Mouse (Mus musculus) forebrain, embryonic 14.5 days (tissue): Measurements from ENCODE around the gene Cdh1. TPM values are rescaled to one million over a fixed set of nuclear protein-coding genes. Genes with fewer than 3 reads are reported as not detected.

Source experiments
- ATAC-seq: fragments of 200-750 bp; cut with Nextera tagmentation; 2 replicates; pipeline ENCODE4 v1.8.0; 2017; ENCODE audit warnings: mild to moderate bottlenecking, moderate library complexity
- DNase-seq: peaks from one replicate; pipeline ENCODE4 v3.0.0-alpha.2; 2015; ENCODE audit warnings: low spot score
- H3K27ac ChIP-seq: fragments of 300-500 bp; sonication (generic); 2 replicates; pipeline ENCODE4 v1.5.1; 2014; ENCODE audit warnings: low read depth, mild to moderate bottlenecking, control low read depth, low read length, moderate library complexity
- H3K27me3 ChIP-seq: fragments of 300-500 bp; sonication (generic); replicated peaks from 2 replicates; pipeline ENCODE4 v1.6.1; 2014; ENCODE audit warnings: low read length, control low read depth, mixed read lengths; ENCODE audit not compliant: control insufficient read depth, insufficient read depth
- H3K36me3 ChIP-seq: fragments of 300-500 bp; sonication (generic); 2 replicates; pipeline ENCODE4 v1.6.1; 2014; ENCODE audit warnings: low read length, control low read depth; ENCODE audit not compliant: control insufficient read depth, insufficient read depth
- H3K4me1 ChIP-seq: fragments of 300-500 bp; sonication (generic); 2 replicates; pipeline ENCODE4 v1.6.1; 2014; ENCODE audit warnings: antibody characterized with exemption, low read length, control low read depth; ENCODE audit not compliant: control insufficient read depth, insufficient read depth
- H3K4me2 ChIP-seq: fragments of 300-500 bp; sonication (generic); 2 replicates; pipeline ENCODE4 v1.6.1; 2014; ENCODE audit warnings: mild to moderate bottlenecking, control low read depth, low read length
- H3K4me3 ChIP-seq: fragments of 300-500 bp; sonication (generic); 2 replicates; pipeline ENCODE4 v1.5.1; 2014; ENCODE audit warnings: low read depth, low read length, control low read depth
- H3K9ac ChIP-seq: fragments of 300-500 bp; sonication (generic); 2 replicates; pipeline ENCODE4 v1.6.1; 2014; ENCODE audit warnings: mild to moderate bottlenecking, low read length, control low read depth, moderate library complexity
- H3K9me3 ChIP-seq: fragments of 300-500 bp; sonication (generic); replicated peaks from 2 replicates; pipeline ENCODE4 v1.6.1; 2016; ENCODE audit warnings: low read length, control low read depth, mixed read lengths; ENCODE audit not compliant: control insufficient read depth
- WGBS: fragments of 180-500 bp; shearing (Covaris S2); extraction: QIAGEN DNeasy Blood & Tissue Kit; methylation state at CpG from one replicate; pipeline ENCODE4 v1.1.7; 2014; 5-methylcytosine and 5-hydroxymethylcytosine counted together
- polyA plus RNA-seq: library from polyadenylated mRNA; unstranded; fragments of >200 nt; fragmentation: Nextera tagmentation; extraction: Ambion mirVana; gene quantifications from 2 replicates; pipeline ENCODE4 v1.2.1, GENCODE M21; 2014

Gene Cdh1
- polyA plus RNA-seq, 1 experiment from 2014 or later, result 1.9 TPM

GRCm38 (mm10) chr8:106623954-106624353 lies 20.8 kb downstream of the Cdh1 start:
- H3K4me1 ChIP-seq, result no peaks in the 10 kb centered on the region
- no peak for ATAC-seq
- H3K4me3 ChIP-seq, result no peak overlapping the region

GRCm38 (mm10) chr8:106624743-106625142 lies 21.6 kb downstream of the Cdh1 start:
- Histone ChIP-seq H3K9ac (no peak overlapping the region), H3K4me3 (no peak overlapping the region), H3K27me3 (no peaks in the 10 kb centered on the region), H3K36me3 (no peaks in the 10 kb centered on the region), H3K4me2 (no peak overlapping the region), H3K27ac (no peak overlapping the region), H3K9me3 (no peaks in the 10 kb centered on the region), H3K4me1 (no peaks in the 10 kb centered on the region)
- 87% methylated on average over 3 of the region's 3 CpGs for WGBS
- ATAC-seq (no peak), DNase-seq (no peak)

More at GRCm38 (mm10) chr8:106623954-106624353, 20.8 kb downstream of the Cdh1 start:
- H3K36me3 ChIP-seq, result no peaks in the 10 kb centered on the region
- no peaks in the 10 kb centered on the region for H3K9me3 ChIP-seq
- no peaks in the 10 kb centered on the region for H3K27me3 ChIP-seq
- DNase-seq, result no peak
- no peak overlapping the region for H3K4me2 ChIP-seq
- H3K27ac ChIP-seq, result no peak overlapping the region
- no peak overlapping the region for H3K9ac ChIP-seq

GRCm38 (mm10) chr8:106626096-106626865 lies 23.1 kb downstream of the Cdh1 start:
- Histone ChIP-seq H3K9me3 (no peaks in the 10 kb centered on the region), H3K4me3 (no peak overlapping the region), H3K4me1 (no peaks in the 10 kb centered on the region), H3K9ac (no peak overlapping the region), H3K27me3 (no peaks in the 10 kb centered on the region), H3K4me2 (no peak overlapping the region), H3K36me3 (no peaks in the 10 kb centered on the region), H3K27ac (no peak overlapping the region)
- WGBS, result 71% methylated on average over 9 of the region's 9 CpGs
- ATAC-seq, result no peak
- DNase-seq, result no peak

GRCm38 (mm10) chr8:106628291-106628964 lies 25.3 kb downstream of the Cdh1 start:
- ATAC-seq (no peak), DNase-seq (no peak)
- Histone ChIP-seq H3K27ac (no peak overlapping the region), H3K27me3 (no peaks in the 10 kb centered on the region), H3K4me2 (no peak overlapping the region), H3K4me3 (no peak overlapping the region), H3K9ac (no peak overlapping the region), H3K36me3 (no peaks in the 10 kb centered on the region), H3K4me1 (no peaks in the 10 kb centered on the region), H3K9me3 (no peaks in the 10 kb centered on the region)
- 86% methylated on average over 11 of the region's 11 CpGs for WGBS

GRCm38 (mm10) chr8:106629456-106629855 lies 26.3 kb downstream of the Cdh1 start:
- Histone ChIP-seq H3K27ac (no peak overlapping the region), H3K4me3 (no peak overlapping the region), H3K4me2 (no peak overlapping the region), H3K36me3 (no peaks in the 10 kb centered on the region), H3K9me3 (no peaks in the 10 kb centered on the region), H3K9ac (no peak overlapping the region), H3K4me1 (no peaks in the 10 kb centered on the region), H3K27me3 (no peaks in the 10 kb centered on the region)
- ATAC-seq (no peak), DNase-seq (no peak)
- WGBS, result 81% methylated on average over 5 of the region's 5 CpGs

- Histone ChIP-seq H3K4me3 (no peak overlapping the region), H3K4me2 (no peak overlapping the region), H3K9me3 (no peaks in the 10 kb centered on the region), H3K27me3 (no peaks in the 10 kb centered on the region), H3K4me1 (no peaks in the 10 kb centered on the region), H3K27ac (no peak overlapping the region), H3K36me3 (no peaks in the 10 kb centered on the region), H3K9ac (no peak overlapping the region)
- WGBS, result 36% methylated on average over 5 of the region's 5 CpGs
- no peak for DNase-seq
- no peak for ATAC-seq
These were observed 28.8 kb downstream of the Cdh1 start for GRCm38 (mm10) chr8:106631904-106632303.

- Histone ChIP-seq H3K27ac (no peak overlapping the region), H3K9ac (no peak overlapping the region), H3K36me3 (no peaks in the 10 kb centered on the region), H3K4me1 (no peaks in the 10 kb centered on the region), H3K4me2 (no peak overlapping the region), H3K4me3 (no peak overlapping the region), H3K27me3 (no peaks in the 10 kb centered on the region), H3K9me3 (no peaks in the 10 kb centered on the region)
- ATAC-seq (no peak), DNase-seq (no peak)
- WGBS, result 20% methylated on average over 8 of the region's 8 CpGs
These were observed 29.5 kb downstream of the Cdh1 start for GRCm38 (mm10) chr8:106632650-106633049.

- H3K9ac ChIP-seq, result no peak overlapping the region
- no peaks in the 10 kb centered on the region for H3K4me1 ChIP-seq
- H3K9me3 ChIP-seq, result no peaks in the 10 kb centered on the region
- H3K36me3 ChIP-seq, result no peaks in the 10 kb centered on the region
- no peaks in the 10 kb centered on the region for H3K27me3 ChIP-seq
- H3K4me3 ChIP-seq, result no peak overlapping the region
- no peak overlapping the region for H3K4me2 ChIP-seq
- ATAC-seq (no peak), DNase-seq (no peak)
- WGBS, result 66% methylated on average over 17 of the region's 17 CpGs
- H3K27ac ChIP-seq, result no peak overlapping the region
These were observed 30.4 kb downstream of the Cdh1 start for GRCm38 (mm10) chr8:106633361-106634158.
